Mouse (Mus musculus) ES-E14 (cell line): ENCODE data around the gene Psors1c2.

Source experiments
- HCFC1 ChIP-seq: IDR thresholded peaks from 2 replicates; pipeline ENCODE4 v1.6.1; 2012; ENCODE audit warnings: low read length, inconsistent platforms, borderline replicate concordance; ENCODE audit not compliant: insufficient read depth
- MAFK ChIP-seq: IDR thresholded peaks from 2 replicates; pipeline ENCODE4 v1.6.1; 2014; ENCODE audit warnings: mild to moderate bottlenecking, low read depth, low read length, inconsistent platforms; ENCODE audit not compliant: insufficient read depth
- ZC3H11A ChIP-seq: IDR thresholded peaks from 2 replicates; pipeline ENCODE4 v1.6.1; 2012; ENCODE audit warnings: low read depth, mild to moderate bottlenecking, inconsistent platforms, low read length, borderline replicate concordance
- ZNF384 ChIP-seq: IDR thresholded peaks from 2 replicates; pipeline ENCODE4 v1.6.1; 2012; ENCODE audit warnings: low read depth, low read length, inconsistent platforms

DNA sequence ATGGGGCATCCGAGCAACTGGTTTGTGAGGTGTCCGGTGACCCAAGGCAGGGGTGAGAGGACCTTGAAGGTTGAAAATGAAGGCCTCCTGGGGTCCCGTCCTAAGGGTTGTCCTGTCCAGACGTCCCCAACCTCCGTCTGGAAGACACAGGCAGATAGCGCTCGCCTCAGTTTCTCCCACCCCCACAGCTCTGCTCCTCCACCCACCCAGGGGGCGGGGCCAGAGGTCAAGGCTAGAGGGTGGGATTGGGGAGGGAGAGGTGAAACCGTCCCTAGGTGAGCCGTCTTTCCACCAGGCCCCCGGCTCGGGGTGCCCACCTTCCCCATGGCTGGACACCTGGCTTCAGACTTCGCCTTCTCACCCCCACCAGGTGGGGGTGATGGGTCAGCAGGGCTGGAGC is 27.2 kb upstream of the Psors1c2 start, which contains the start of gene Pou5f1:
- TF ChIP-seq HCFC1 (no peak), MAFK (no peak), ZC3H11A (no peak), ZNF384 (no peak)
